Mouse (Mus musculus) small intestine, adult 2 months (tissue): ENCODE results near the gene Efcc1. TPM values are rescaled to one million over a fixed set of nuclear protein-coding genes. Genes with fewer than 3 reads are reported as not detected.
A peak's percentile ranks its signal among the peaks of the same experiment; 100 is the strongest.

ENCODE experiments used
- H3K27ac ChIP-seq: fragments of 200-500 bp; 2 replicates; pipeline ENCODE4 v1.5.1; 2012; ENCODE audit warnings: low read depth, low read length, control low read depth, inconsistent platforms; ENCODE audit not compliant: insufficient read depth
- H3K27me3 ChIP-seq: fragments of 200-500 bp; 2 replicates; pipeline ENCODE4 v1.6.1; 2012; ENCODE audit warnings: mild to moderate bottlenecking, moderate library complexity, low read length, inconsistent platforms; ENCODE audit not compliant: control insufficient read depth, insufficient read depth
- H3K36me3 ChIP-seq: fragments of 200-500 bp; 2 replicates; pipeline ENCODE4 v1.6.1; 2012; ENCODE audit warnings: mild to moderate bottlenecking, low read length, control low read depth, inconsistent platforms; ENCODE audit not compliant: control insufficient read depth, insufficient read depth
- H3K4me1 ChIP-seq: fragments of 200-500 bp; 2 replicates; pipeline ENCODE4 v1.6.1; 2012; ENCODE audit warnings: low read length, inconsistent platforms, mixed read lengths; ENCODE audit not compliant: control insufficient read depth, insufficient read depth, insufficient read length
- H3K4me3 ChIP-seq: fragments of 200-500 bp; 2 replicates; pipeline ENCODE4 v1.5.1; 2012; ENCODE audit warnings: low read depth, mild to moderate bottlenecking, control low read depth, inconsistent platforms, low read length, moderate library complexity
- CTCF ChIP-seq: fragments of 200-500 bp; IDR thresholded peaks from 2 replicates; pipeline ENCODE4 v1.5.1; 2012; ENCODE audit warnings: low read depth, mild to moderate bottlenecking, control low read depth, inconsistent platforms, low read length, moderate library complexity, mixed read lengths; ENCODE audit not compliant: insufficient replicate concordance, insufficient read length; ENCODE audit errors: extremely low read depth
- POLR2A ChIP-seq: fragments of 200-500 bp; IDR thresholded peaks from 2 replicates; pipeline ENCODE4 v1.6.1; 2012; ENCODE audit warnings: low read depth, mild to moderate bottlenecking, control low read depth, inconsistent platforms, low read length, moderate library complexity
- WGBS: fragments of 180-500 bp; shearing (Covaris S2); methylation state at CpG from one replicate; pipeline ENCODE4 v1.1.7; 2018; 5-methylcytosine and 5-hydroxymethylcytosine counted together
- polyA plus RNA-seq: library from polyadenylated mRNA; depleted of rRNA; stranded (reverse); fragments of >200 nt; gene quantifications from 2 replicates; pipeline ENCODE4 v1.2.3, GENCODE M21; 2012; rRNA removed

The Efcc1 gene
- polyA plus RNA-seq, 1 experiment = 4.0 TPM

DNA sequence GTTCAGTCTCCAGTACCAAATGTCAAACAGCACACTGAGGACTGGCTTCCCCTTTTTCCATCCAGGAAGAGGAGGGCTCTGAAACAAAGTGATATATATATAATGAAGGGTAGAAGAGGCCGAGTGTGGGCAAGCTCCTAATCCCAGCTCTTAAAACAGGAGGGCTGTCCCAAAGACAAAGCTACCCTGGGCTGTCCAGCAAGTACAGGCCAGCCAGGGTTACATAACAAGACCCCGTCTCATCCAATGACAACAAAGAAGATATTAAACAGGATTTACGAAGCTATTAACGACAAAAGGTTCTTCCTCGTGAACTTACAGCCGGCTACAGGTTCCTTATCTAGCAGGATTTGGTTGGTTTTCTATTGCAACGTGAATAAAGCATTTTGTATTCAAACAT, 74.2 kb downstream of the Efcc1 start:
- Histone ChIP-seq H3K27ac (no peak overlapping the region), H3K36me3 (peaks cover 13% of the 10 kb centered on the region), H3K4me1 (peaks cover 16% of the 10 kb centered on the region; the same call in 1 of the 2 replicates), H3K27me3 (no peaks in the 10 kb centered on the region), H3K4me3 (no peak overlapping the region)
- WGBS = 73% methylated on average over 7 of the region's 7 CpGs
- TF ChIP-seq POLR2A = no peak
- no peak for TF ChIP-seq CTCF

DNA sequence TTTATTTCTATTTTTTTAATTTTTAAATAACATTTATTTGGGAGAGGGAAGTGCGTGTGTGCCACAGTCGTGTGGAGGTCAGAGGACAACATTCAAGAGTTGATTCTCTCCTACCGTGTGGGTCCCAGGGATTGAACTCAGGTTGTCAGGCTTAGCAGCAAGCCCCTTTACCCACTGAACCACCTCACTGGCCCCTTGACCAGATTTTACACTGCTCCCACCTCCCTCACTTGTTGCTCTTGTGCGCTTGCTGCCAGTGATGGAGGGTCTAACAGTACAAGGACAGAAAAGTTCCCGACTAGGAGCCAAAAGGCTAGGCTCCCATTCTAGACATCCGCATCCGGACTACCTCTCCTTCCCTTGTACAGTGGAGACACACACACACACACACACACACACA, 74.8 kb downstream of the Efcc1 start:
- TF ChIP-seq CTCF (no peak), POLR2A (no peak)
- Histone ChIP-seq H3K27me3 (no peaks in the 10 kb centered on the region), H3K4me1 (peaks cover 17% of the 10 kb centered on the region; the same call in 1 of the 2 replicates), H3K27ac (peak overlapping the region; percentile 34), H3K36me3 (peaks cover 13% of the 10 kb centered on the region), H3K4me3 (no peak overlapping the region)
- WGBS = 80% methylated on average over 7 of the region's 7 CpGs

Other genes starting within 250 kb of the Efcc1 start
- 0.85 and 1.9 TPM in 2 replicates for gene Arhgap25, start 197.6 kb upstream of the Efcc1 start, polyA plus RNA-seq
- 0.23 and 0.33 TPM in 2 replicates for gene Prokr1, start 140.1 kb upstream of the Efcc1 start, polyA plus RNA-seq
- gene Aplf, start 58.7 kb upstream of the Efcc1 start, polyA plus RNA-seq = 1.7 and 3.0 TPM in 2 replicates
- 1.7 TPM in 1 of 2 replicates, not detected in the other for gene Gp9, start 47.2 kb downstream of the Efcc1 start, polyA plus RNA-seq
- 47.2 and 58.4 TPM in 2 replicates for gene Rab43, start 81.3 kb downstream of the Efcc1 start, polyA plus RNA-seq
- gene Gm45140, start 104.9 kb downstream of the Efcc1 start, polyA plus RNA-seq = 0.34 and 0.47 TPM in 2 replicates
- 2.2 and 6.7 TPM in 2 replicates for gene Isy1, start 107.9 kb downstream of the Efcc1 start, polyA plus RNA-seq
- gene Cnbp, start 120.2 kb downstream of the Efcc1 start, polyA plus RNA-seq = 63.8 and 77.3 TPM in 2 replicates
- 44.8 and 62.5 TPM in 2 replicates for gene Copg1, start 156.9 kb downstream of the Efcc1 start, polyA plus RNA-seq
- 6.5 and 19.8 TPM in 2 replicates for gene Hmces, start 183.1 kb downstream of the Efcc1 start, polyA plus RNA-seq